Mouse (Mus musculus) thymus, adult 2 months (tissue): ENCODE results near the gene Ndel1.

ENCODE experiments used
- CTCF ChIP-seq: fragments of 200-500 bp; IDR thresholded peaks from 2 replicates; pipeline ENCODE4 v1.5.1; 2012; ENCODE audit warnings: mild to moderate bottlenecking, control low read depth, low read length, moderate library complexity, borderline replicate concordance; ENCODE audit not compliant: control insufficient read depth, poor library complexity, insufficient read depth; ENCODE audit errors: extremely low read depth
- POLR2A ChIP-seq: fragments of 200-500 bp; IDR thresholded peaks from 2 replicates; pipeline ENCODE4 v1.6.1; 2012; ENCODE audit warnings: mild to moderate bottlenecking, low read length, control low read depth, moderate library complexity; ENCODE audit not compliant: control insufficient read depth, poor library complexity, insufficient read depth; ENCODE audit errors: extremely low read depth

GRCm38 (mm10) chr11:68883843-68884242, 12.2 kb upstream of the Ndel1 start:
- no peak for TF ChIP-seq CTCF
- no peak for TF ChIP-seq POLR2A
